Mouse (Mus musculus) embryonic fibroblast, embryonic 13.5 days (primary cell): ENCODE data around the gene Sowahd. TPM values are rescaled to one million over a fixed set of nuclear protein-coding genes. Genes with fewer than 3 reads are reported as not detected.
"Not testable (repeated sequence)": the region's sequence is repeated elsewhere in the genome, so short reads cannot be mapped to it uniquely, and the experiment has no call there.

Experiments used
- H3K27ac ChIP-seq: 2 replicates; pipeline ENCODE4 v1.5.1; 2012; ENCODE audit warnings: low read length, control low read depth, inconsistent platforms; ENCODE audit not compliant: insufficient read depth
- H3K4me1 ChIP-seq: 2 replicates; pipeline ENCODE4 v1.6.1; 2011; ENCODE audit warnings: low read length; ENCODE audit not compliant: control insufficient read depth, insufficient read depth
- H3K4me3 ChIP-seq: 2 replicates; pipeline ENCODE4 v1.5.1; 2011; ENCODE audit warnings: mild to moderate bottlenecking, control low read depth, low read length; ENCODE audit not compliant: insufficient read depth
- CTCF ChIP-seq: IDR thresholded peaks from 2 replicates; pipeline ENCODE4 v1.5.1; 2011; ENCODE audit warnings: mild to moderate bottlenecking, control low read depth, low read length, moderate library complexity, borderline replicate concordance; ENCODE audit not compliant: insufficient read depth
- POLR2A ChIP-seq: IDR thresholded peaks from 2 replicates; pipeline ENCODE4 v1.6.1; 2011; ENCODE audit warnings: low read depth, mild to moderate bottlenecking, control low read depth, low read length, moderate library complexity
- polyA plus RNA-seq: library from polyadenylated mRNA; stranded (reverse); fragments of >200 nt; gene quantifications from 2 replicates; pipeline ENCODE4 v1.2.4, GENCODE M21; 2011; ENCODE audit warnings: low read depth; ENCODE audit not compliant: missing spikeins, insufficient read length

Gene Sowahd
- polyA plus RNA-seq, 1 experiment, result not detected

DNA sequence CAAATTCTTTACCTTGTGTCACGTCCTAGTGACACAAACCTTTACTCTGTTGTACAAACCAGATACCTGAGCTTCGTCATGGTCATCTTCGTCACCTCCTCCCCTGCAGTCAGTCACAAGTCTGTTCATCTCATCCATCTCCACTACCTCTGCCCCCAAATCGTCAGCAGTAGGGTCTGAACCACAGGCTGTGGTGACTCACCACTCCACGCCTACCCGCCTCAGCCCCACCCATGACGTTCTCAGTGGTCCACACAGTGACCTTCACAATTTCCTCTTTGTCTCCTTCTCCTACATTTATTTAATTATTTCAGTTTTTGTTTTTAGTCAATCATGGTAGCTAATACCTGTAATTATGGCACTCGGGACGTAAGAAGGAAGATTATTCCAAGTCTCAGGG, 15.3 kb downstream of the Sowahd start:
- H3K4me3 ChIP-seq, result no peak overlapping the region
- no peak overlapping the region for H3K27ac ChIP-seq
- TF ChIP-seq POLR2A (no peak), CTCF (no peak)
- no peaks in the 10 kb centered on the region for H3K4me1 ChIP-seq

GRCm38 (mm10) chrX:37067299-37067698, 18.7 kb downstream of the Sowahd start:
- H3K4me3 ChIP-seq, result no peak overlapping the region
- no peak overlapping the region for H3K27ac ChIP-seq
- TF ChIP-seq CTCF (no peak), POLR2A (no peak)
- H3K4me1 ChIP-seq, result 0 out of 2 replicates have a peak, but pooled peaks cover 2% of the 10 kb centered on the region

DNA sequence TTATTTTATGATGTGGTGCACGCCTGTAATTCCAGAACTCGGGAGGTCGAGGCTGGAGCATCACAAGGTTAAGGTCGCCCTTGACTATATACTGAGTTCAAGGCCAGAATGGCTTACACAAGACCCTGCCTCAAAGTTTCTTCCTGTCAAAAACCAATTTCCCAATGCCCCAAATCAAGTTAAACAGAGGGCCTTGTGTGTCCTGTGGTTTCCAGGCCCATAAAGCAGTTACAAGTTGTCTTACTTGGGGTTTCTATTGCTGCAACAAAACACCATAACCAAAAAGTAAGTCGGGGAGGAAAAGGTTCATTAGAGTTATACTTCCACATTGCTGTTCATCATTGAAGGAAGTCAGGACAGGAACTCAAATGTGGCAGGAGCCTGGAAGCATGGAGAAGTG, 20.1 kb downstream of the Sowahd start:
- Histone ChIP-seq H3K27ac (no peak overlapping the region), H3K4me3 (no peak overlapping the region), H3K4me1 (0 out of 2 replicates have a peak, but pooled peaks cover 2% of the 10 kb centered on the region)
- no peak for TF ChIP-seq POLR2A
- no peak for TF ChIP-seq CTCF

DNA sequence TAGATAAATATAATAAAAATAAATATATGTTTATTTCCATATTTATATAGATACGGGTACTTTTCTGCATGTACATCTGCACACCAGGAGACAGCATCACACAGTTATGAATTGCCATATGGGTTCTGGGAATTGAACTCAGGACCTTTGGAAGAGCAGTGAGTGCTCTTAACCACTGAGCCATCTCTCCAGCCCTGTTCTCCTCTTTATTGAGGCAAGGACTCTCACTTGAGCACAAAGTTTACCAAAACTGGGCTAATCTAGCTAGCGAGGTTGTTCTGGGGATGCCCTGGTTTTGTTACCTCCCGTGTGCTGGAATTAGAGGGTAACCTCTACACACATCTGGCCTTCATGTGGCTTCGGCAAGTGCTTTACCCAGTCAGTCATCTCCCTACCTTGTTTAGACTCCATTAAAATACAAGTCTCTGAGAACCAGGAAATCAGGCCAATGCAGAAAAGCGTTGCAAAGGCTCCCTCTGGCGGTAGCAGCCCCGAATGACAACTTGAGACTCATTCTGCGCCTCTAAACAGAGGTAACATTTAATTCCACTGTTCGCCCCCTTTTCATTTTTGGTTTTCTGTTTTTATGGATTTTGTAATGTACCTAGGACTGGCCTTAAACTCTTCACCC, 25.7 kb downstream of the Sowahd start:
- H3K4me1 ChIP-seq, result 0 out of 2 replicates have a peak, but pooled peaks cover 2% of the 10 kb centered on the region
- no peak overlapping the region for H3K27ac ChIP-seq
- H3K4me3 ChIP-seq, result no peak overlapping the region
- TF ChIP-seq POLR2A (no peak), CTCF (peak; percentile 35; the same call in 1 of the 2 replicates)

DNA sequence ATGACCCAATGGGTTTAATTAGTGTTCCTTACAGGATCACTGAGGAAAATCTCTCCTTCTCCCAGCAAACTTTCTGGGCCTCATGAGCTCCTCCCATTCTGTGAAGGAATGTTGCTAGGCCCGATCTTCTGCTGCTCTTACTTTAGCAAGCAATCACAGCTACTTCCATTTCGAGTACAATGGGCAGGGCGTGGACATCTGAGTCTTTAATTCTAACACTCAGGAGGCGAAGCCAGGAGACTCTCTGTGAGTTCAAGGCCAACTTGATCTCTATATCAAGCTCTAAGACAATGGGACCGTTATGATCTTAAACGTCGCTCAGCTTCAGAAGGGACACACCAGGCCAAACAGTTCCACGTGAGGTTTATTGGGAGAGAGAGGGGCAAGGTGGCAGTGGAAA, 28.0 kb downstream of the Sowahd start:
- Histone ChIP-seq H3K4me1 (no peaks in the 10 kb centered on the region), H3K4me3 (no peak overlapping the region), H3K27ac (no peak overlapping the region)
- TF ChIP-seq POLR2A (no peak), CTCF (no peak)

DNA sequence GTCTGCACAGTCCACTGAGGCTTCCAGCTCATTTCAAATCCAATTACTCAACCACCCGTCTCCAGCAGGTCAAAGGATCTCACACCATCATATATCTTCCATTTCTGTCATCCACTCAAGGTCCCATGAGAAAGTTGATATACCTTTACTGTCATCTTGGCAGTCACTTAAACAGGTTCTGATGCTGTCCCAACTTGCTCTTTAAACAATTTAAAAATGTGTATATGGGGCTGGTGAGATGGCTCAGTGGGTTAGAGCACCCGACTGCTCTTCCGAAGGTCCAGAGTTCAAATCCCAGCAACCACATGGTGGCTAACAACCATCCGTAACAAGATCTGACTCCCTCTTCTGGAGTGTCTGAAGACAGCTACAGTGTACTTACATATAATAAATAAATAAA, 31.7 kb downstream of the Sowahd start:
- not testable (repeated sequence) for H3K27ac ChIP-seq, H3K4me1 ChIP-seq, H3K4me3 ChIP-seq

- no peak overlapping the region for H3K4me3 ChIP-seq
- no peak for TF ChIP-seq CTCF
- TF ChIP-seq POLR2A, result no peak
- H3K27ac ChIP-seq, result no peak overlapping the region
- no peaks in the 10 kb centered on the region for H3K4me1 ChIP-seq
These were observed 32.5 kb downstream of the Sowahd start for GRCm38 (mm10) chrX:37081194-37081593.

DNA sequence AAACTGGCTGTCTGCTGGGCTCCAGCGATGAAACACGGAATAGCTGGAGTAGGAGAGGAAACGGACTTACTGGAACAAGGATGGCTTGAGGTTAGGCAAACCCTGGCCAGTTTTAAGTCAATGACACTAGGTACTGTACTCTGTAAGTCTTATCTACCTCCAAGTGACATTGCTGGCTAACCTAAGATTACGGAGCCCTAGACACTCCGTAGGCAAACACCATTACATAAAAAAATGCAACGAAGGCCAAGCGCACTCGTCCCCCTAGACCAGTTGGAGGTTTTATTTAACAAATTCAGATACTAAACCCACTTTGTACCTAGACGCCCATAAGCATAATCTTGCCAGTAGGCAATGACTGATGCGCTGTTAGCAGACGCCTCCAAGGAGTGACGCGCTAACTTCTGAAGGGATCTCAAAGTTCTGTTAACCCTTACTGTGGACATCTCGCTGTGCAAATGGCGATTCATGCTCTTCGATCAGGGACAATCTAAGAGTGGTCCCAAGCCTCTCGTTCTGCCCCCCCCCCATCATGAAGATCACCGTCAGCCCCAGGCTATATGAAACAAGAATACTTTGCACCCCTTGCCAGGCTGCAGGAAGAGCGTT, 35.8 kb downstream of the Sowahd start:
- Histone ChIP-seq H3K4me3 (peak overlapping the region; percentile 100), H3K27ac (peak overlapping the region; percentile 88), H3K4me1 (no peaks in the 10 kb centered on the region)
- TF ChIP-seq POLR2A (0 out of 2 replicates have a peak, but pooled peaks have one; percentile 18), CTCF (no peak)

GRCm38 (mm10) chrX:37084927-37085660, 36.4 kb downstream of the Sowahd start, which contains the start of gene Rpl39:
TSS of gene Rpl39 (minus strand) at chrX:37085402.
- peak within 1 kb of the TSS; percentile 100 for H3K4me3 ChIP-seq
- no peaks in the 10 kb centered on the region for H3K4me1 ChIP-seq
- TF ChIP-seq POLR2A (peak; percentile 96), CTCF (no peak)
- H3K27ac ChIP-seq, result peak within 1 kb of the TSS; percentile 88

DNA sequence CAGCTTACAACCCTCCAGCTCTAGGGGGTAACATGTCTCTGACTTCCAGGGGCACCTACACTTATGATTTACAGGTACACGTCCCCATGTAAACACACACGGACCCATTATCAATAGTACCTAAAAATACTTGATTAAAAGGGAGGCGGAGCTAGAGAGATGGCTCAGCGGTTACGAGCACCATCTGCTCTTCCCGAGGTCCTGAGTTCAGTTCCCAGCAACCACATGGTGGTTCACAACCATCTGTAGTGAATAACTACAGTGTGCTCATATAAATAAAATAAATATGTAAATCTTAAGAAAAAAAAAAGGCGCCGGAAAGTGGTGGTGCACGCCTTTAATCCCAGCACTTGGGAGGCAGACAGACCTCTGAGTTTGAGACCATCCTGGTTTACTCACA, 37.0 kb downstream of the Sowahd start:
- H3K4me1 ChIP-seq, result no peaks in the 10 kb centered on the region
- peak overlapping the region; percentile 100 for H3K4me3 ChIP-seq
- H3K27ac ChIP-seq, result peak overlapping the region; percentile 88; the same call in 1 of the 2 replicates
- no peak for TF ChIP-seq CTCF
- no peak for TF ChIP-seq POLR2A
